32 mouse cellular contexts compared by ENCODE assay signal in genomic region chr5:89229606-89230005, GRCm38 (mm10).
"Had no signal": no experiment of that assay in that cellular context is flagged by ENCODE, and none has a peak within 500 bp of the region (broad histone marks: within the 10 kb centered on the region; RNA-seq: fewer than 3 reads in every experiment).

No protein-coding gene starts in this region.

- H3K27ac ChIP-seq: limb, embryonic 10.5 days; limb, embryonic 12.5 days; limb, embryonic 13.5 days; limb, embryonic 15.5 days; liver, embryonic 12.5 days; liver, embryonic 13.5 days; liver, embryonic 14.5 days; liver, embryonic 15.5 days; lung, embryonic 15.5 days; macrophage; midbrain, embryonic 10.5 days; midbrain, embryonic 12.5 days; midbrain, embryonic 13.5 days; midbrain, embryonic 15.5 days; neural tube, embryonic 12.5 days had no signal

- ATAC-seq: liver, embryonic 12.5 days; liver, postnatal 0 days; lung, postnatal 0 days; midbrain, embryonic 13.5 days; midbrain, embryonic 15.5 days; midbrain, embryonic 16.5 days had no signal

- H3K4me3 ChIP-seq: limb, embryonic 10.5 days; limb, embryonic 12.5 days; limb, embryonic 13.5 days; limb, embryonic 15.5 days; liver, embryonic 12.5 days; liver, embryonic 13.5 days; liver, embryonic 15.5 days; lung, embryonic 15.5 days; megakaryocyte, embryonic 14.5 days; midbrain, embryonic 10.5 days; midbrain, embryonic 12.5 days; midbrain, embryonic 13.5 days; midbrain, embryonic 15.5 days; myocyte; neural tube, embryonic 12.5 days had no signal

- DNase-seq: left cerebral cortex, postnatal 4 days; liver; liver, embryonic 13.5 days; liver, postnatal 0 days; lung, adult 18-20 months; lung, adult 2 months; lung, embryonic 14.5 days; lung, postnatal 10 days; lung, postnatal 14 days; lung, postnatal 36 days; lung, postnatal 4 days; midbrain, embryonic 14.5 days had no signal

- H3K4me2 ChIP-seq: limb, embryonic 12.5 days; limb, embryonic 13.5 days; limb, embryonic 15.5 days; liver, embryonic 11.5 days; liver, embryonic 12.5 days; liver, embryonic 13.5 days; liver, embryonic 15.5 days; lung, embryonic 14.5 days; lung, embryonic 15.5 days; midbrain, embryonic 11.5 days; midbrain, embryonic 12.5 days; midbrain, embryonic 13.5 days; midbrain, embryonic 15.5 days; neural tube, embryonic 12.5 days had no signal

- H3K9me3 ChIP-seq: limb, embryonic 10.5 days; limb, embryonic 12.5 days; limb, embryonic 13.5 days; limb, embryonic 15.5 days; liver, embryonic 12.5 days; liver, embryonic 13.5 days; liver, embryonic 15.5 days; lung, embryonic 15.5 days; midbrain, embryonic 10.5 days; midbrain, embryonic 12.5 days; midbrain, embryonic 13.5 days; midbrain, embryonic 15.5 days; neural tube, embryonic 12.5 days had no signal

- H3K27me3 ChIP-seq: liver, embryonic 12.5 days; liver, embryonic 13.5 days; liver, embryonic 15.5 days; lung, embryonic 15.5 days; megakaryocyte, embryonic 14.5 days; midbrain, embryonic 12.5 days; midbrain, embryonic 13.5 days; midbrain, embryonic 15.5 days; neural tube, embryonic 12.5 days had no signal

- H3K4me1 ChIP-seq: limb, embryonic 12.5 days; limb, embryonic 15.5 days; liver, embryonic 12.5 days; liver, embryonic 13.5 days; liver, embryonic 15.5 days; lung, embryonic 15.5 days; megakaryocyte, embryonic 14.5 days; midbrain, embryonic 10.5 days; midbrain, embryonic 12.5 days; midbrain, embryonic 13.5 days; midbrain, embryonic 15.5 days; neural tube, embryonic 12.5 days had no signal

- H3K9ac ChIP-seq: limb, embryonic 12.5 days; limb, embryonic 13.5 days; limb, embryonic 15.5 days; liver, embryonic 12.5 days; liver, embryonic 13.5 days; liver, embryonic 14.5 days; liver, embryonic 15.5 days; liver, postnatal 0 days; lung, embryonic 14.5 days; lung, embryonic 15.5 days; midbrain, embryonic 12.5 days; midbrain, embryonic 13.5 days; midbrain, embryonic 15.5 days; neural tube, embryonic 12.5 days had no signal

- H3K36me3 ChIP-seq: limb, embryonic 12.5 days; limb, embryonic 15.5 days; liver, embryonic 12.5 days; liver, embryonic 13.5 days; liver, embryonic 15.5 days; lung, embryonic 15.5 days; midbrain, embryonic 10.5 days; midbrain, embryonic 12.5 days; midbrain, embryonic 13.5 days; midbrain, embryonic 15.5 days; neural tube, embryonic 12.5 days had no signal
